Mouse (Mus musculus) kidney, postnatal 14 days (tissue): ENCODE measurements around the gene Dnajc16.
"Not testable (repeated sequence)": the region's sequence is repeated elsewhere in the genome, so short reads cannot be mapped to it uniquely, and the experiment has no call there.

ENCODE experiments used
- DNase-seq: peaks from one replicate; pipeline ENCODE4 v3.0.0; 2022; ENCODE audit warnings: mixed read lengths

Dnajc16 gene

GRCm38 (mm10) chr4:141794152-141794535 lies 3.4 kb upstream of the Dnajc16 start:
- no peak for DNase-seq

- DNase-seq: peak; percentile 99
These were observed 2.8 kb upstream of the Dnajc16 start, which contains the start of gene Casp9 for GRCm38 (mm10) chr4:141793282-141794151. Gene Casp9 (plus strand): TSS chr4:141793612.

DNA sequence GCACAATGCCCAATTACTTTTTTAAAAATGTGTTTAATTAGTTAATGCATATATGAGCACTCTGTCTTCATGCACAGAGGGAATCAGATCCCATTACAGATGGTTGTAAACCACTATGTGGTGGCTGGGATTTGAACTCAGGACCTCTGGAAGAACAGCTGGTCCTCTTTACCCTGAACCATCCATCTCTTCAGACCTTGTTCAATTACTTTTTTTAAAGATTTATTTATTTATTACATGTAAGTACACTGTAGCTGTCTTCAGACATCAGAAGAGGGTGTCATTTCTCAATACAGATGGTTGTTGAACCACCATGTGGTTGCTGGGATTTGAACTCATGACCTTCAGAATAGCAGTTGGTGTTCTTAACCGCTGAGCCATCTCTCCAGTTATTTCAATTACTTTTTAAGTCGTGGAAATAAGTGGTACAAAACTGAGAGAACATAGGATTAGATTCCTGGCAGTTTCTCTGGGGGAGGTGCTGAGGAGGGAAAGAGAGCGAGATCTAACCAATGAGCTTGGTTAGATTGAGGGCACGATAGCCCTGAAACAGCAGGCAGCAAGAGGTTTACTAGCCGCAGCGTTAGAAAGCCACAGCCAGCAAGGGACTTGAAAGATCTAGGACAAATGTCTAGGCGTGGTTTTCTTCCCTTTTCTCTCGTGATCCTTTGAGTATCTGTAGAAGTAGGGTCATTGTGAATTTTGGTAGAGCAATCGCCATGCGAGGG lies 2.0 kb upstream of the Dnajc16 start:
- DNase-seq: no peak

- no peak for DNase-seq
These were observed 1.2 kb upstream of the Dnajc16 start for GRCm38 (mm10) chr4:141791951-141792350.

GRCm38 (mm10) chr4:141791486-141791885 lies 755 bp upstream of the Dnajc16 start:
- DNase-seq: no peak

GRCm38 (mm10) chr4:141789564-141790218 lies 1.0 kb downstream of the Dnajc16 start:
- no peak for DNase-seq

DNA sequence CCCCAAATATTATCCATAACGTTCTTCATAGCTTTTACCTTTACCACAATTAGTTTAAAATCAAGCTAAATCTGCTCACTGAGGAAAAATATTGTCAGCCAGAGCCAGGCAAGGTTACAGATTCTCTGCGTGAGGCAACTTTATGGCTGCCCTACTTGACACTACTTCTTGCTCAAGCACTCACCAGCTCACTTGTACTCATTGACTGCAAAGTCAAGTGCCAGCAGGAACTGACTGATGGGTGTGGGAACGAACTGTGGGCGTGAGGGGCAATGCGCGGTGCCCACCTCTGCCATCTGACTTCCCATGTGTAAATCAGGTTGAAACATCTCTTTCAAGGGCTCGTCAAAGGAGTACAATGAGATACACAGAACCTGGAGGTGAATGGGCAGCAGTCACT lies 3.3 kb downstream of the Dnajc16 start:
- no peak for DNase-seq

GRCm38 (mm10) chr4:141787046-141787445 lies 3.7 kb downstream of the Dnajc16 start:
- peak; percentile 72 for DNase-seq

DNA sequence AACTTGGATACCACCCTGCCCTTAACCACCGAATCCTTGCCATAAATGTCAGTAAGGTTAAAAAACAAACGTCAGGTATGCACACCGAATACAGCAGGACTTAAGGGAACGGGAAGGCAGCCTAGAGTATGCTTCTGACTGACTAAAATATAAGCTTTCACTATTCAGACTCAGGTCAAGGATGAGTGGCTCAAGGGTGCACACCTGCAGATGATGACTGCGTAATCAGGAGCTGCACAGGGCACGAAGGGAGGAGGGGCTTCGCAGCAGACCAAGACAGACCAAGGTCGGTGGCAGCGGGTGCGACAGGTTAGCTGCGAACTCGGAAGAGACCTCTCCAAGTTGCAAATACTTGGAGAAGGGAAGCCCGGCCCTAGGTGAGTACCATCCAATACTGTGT lies 4.6 kb downstream of the Dnajc16 start:
- no peak for DNase-seq

GRCm38 (mm10) chr4:141784835-141785234 lies 5.9 kb downstream of the Dnajc16 start:
- no peak for DNase-seq

GRCm38 (mm10) chr4:141781201-141781985 lies 9.3 kb downstream of the Dnajc16 start:
- no peak for DNase-seq

GRCm38 (mm10) chr4:141779828-141780227 lies 10.9 kb downstream of the Dnajc16 start:
- DNase-seq: no peak

DNA sequence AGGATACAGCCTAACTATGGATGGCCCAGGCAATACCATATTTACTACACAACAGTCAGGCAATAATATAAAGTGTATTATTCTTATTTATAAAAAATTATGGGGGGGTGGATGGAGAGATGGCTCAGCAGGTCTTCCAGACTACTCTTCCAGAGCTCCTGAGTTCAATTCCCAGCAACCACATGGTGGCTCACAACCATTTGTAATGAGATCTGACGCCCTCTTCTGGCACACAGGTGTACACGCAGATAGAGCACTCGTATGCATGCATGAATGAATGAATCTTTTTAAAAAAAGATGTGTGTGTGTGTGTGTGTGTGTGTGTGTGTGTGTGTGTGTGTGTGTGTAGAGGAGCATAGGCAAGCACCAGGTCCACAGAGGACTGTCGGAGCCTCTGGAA lies 17.7 kb downstream of the Dnajc16 start:
- not testable (repeated sequence) for DNase-seq

DNA sequence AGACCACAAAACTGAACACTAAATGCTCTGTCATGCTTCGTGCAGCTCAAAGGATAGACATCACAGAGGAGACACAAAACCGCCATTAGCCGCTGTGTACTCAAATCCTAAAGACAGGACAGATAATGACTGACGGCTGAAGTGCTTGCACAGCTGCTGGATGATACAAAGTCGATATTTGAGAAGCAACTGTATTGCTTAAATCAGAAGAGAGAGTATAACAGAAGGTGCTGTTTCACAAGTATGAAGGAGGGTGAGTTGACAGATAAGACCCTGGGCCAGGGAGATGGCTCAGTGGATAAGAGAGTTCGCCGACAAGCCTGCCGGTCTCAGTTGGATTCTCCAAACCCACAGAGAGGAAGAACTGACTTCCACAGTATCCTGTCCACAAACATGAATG lies 18.9 kb downstream of the Dnajc16 start:
- DNase-seq: no peak

DNA sequence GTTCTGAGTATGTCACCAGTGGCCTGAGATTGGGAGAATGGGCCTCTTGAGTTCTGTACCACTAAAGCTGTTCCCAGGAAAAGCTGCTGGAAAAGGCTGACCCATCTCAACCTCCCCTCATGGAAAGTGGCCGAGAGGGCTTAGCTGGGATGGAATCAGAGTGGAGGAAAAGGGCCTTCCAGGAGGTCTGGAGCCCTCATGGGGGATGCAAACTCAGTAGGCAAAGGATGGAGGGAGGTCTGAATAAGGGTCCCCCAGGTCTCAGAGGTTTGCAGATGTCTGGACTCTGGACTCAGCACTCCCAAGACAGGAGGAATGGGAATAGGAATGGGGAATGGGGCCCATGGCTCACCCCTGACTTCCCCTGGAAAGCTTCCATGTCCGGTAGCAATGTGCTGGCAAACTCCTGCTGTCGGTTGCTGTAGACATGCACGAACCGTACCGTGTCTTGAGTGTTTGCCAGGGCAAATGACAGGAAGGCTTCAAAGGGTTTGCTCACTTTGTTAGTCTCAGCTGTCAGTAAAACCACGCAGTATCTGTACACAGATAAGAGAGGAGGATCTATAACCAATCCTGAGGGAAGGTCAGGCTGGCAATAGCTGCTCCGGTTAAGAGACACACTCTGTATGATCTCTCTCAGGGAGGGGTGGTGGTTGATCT lies 21.1 kb downstream of the Dnajc16 start:
- DNase-seq: no peak

GRCm38 (mm10) chr4:141767353-141768036 lies 23.2 kb downstream of the Dnajc16 start:
- DNase-seq: peak; percentile 23

GRCm38 (mm10) chr4:141766668-141767352 lies 23.9 kb downstream of the Dnajc16 start:
- DNase-seq: peak; percentile 77

- no peak for DNase-seq
These were observed 24.4 kb downstream of the Dnajc16 start for GRCm38 (mm10) chr4:141766316-141766667.

DNA sequence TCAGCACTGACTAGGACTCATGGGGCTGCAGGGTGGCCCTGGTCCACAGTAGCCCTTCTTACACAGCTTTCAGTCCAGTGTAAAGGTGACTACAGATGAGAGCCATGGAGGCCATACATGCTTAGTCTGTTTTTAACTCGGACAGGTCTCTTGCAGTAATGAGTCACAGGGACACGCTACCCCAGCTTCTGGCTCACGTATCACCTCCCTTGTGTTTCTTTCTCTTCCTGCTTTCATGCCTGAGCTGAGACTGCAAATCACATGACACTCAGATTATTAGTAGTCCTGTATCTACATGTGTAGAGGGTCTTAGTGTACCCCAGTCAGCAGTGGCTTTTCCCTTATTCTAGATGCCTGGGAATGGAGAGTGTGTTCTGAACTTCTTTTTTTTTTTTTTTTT lies 25.7 kb downstream of the Dnajc16 start:
- no peak for DNase-seq

GRCm38 (mm10) chr4:141763476-141763875 lies 27.3 kb downstream of the Dnajc16 start:
- DNase-seq: no peak

- DNase-seq: no peak
These were observed 28.6 kb downstream of the Dnajc16 start for GRCm38 (mm10) chr4:141762102-141762598.
